Mouse (Mus musculus) lung, embryonic 14.5 days (tissue): ENCODE data around the gene CT030661.1. TPM values are rescaled to one million over a fixed set of nuclear protein-coding genes. Genes with fewer than 3 reads are reported as not detected.
"Not testable (repeated sequence)": the region's sequence is repeated elsewhere in the genome, so short reads cannot be mapped to it uniquely, and the experiment has no call there.

Source experiments
- ATAC-seq: fragments of 200-750 bp; cut with Nextera tagmentation; 2 replicates; pipeline ENCODE4 v1.8.0; 2017; ENCODE audit warnings: mild to moderate bottlenecking, moderate TSS enrichment, moderate library complexity; ENCODE audit not compliant: insufficient read depth
- DNase-seq: peaks from one replicate; pipeline ENCODE4 v3.0.0-alpha.2; 2015
- H3K27ac ChIP-seq: fragments of 300-500 bp; sonication (generic); 2 replicates; pipeline ENCODE4 v1.5.1; 2014; ENCODE audit warnings: low read depth, mild to moderate bottlenecking, moderate library complexity
- H3K27me3 ChIP-seq: fragments of 300-500 bp; sonication (generic); 2 replicates; pipeline ENCODE4 v1.6.1; 2014; ENCODE audit warnings: low read length, control low read depth; ENCODE audit not compliant: insufficient read depth
- H3K36me3 ChIP-seq: fragments of 300-500 bp; sonication (generic); 2 replicates; pipeline ENCODE4 v1.6.1; 2014; ENCODE audit warnings: control low read depth; ENCODE audit not compliant: insufficient read depth
- H3K4me1 ChIP-seq: fragments of 300-500 bp; sonication (generic); 2 replicates; pipeline ENCODE4 v1.6.1; 2014; ENCODE audit warnings: antibody characterized with exemption, control low read depth; ENCODE audit not compliant: insufficient read depth
- H3K4me2 ChIP-seq: fragments of 300-500 bp; sonication (generic); 2 replicates; pipeline ENCODE4 v1.6.1; 2014; ENCODE audit warnings: mild to moderate bottlenecking
- H3K4me3 ChIP-seq: fragments of 300-500 bp; sonication (generic); 2 replicates; pipeline ENCODE4 v1.5.1; 2014; ENCODE audit warnings: low read depth, low read length
- H3K9ac ChIP-seq: fragments of 300-500 bp; sonication (generic); 2 replicates; pipeline ENCODE4 v1.6.1; 2014
- H3K9me3 ChIP-seq: fragments of 300-500 bp; sonication (generic); 2 replicates; pipeline ENCODE4 v1.6.1; 2016; ENCODE audit warnings: low read depth, low read length, control low read depth
- CTCF ChIP-seq: IDR thresholded peaks from 2 replicates; pipeline ENCODE4 v1.5.1; 2016; ENCODE audit warnings: antibody characterized with exemption, low read depth
- WGBS: fragments of 180-500 bp; shearing (Covaris S2); extraction: QIAGEN DNeasy Blood & Tissue Kit; methylation state at CpG from one replicate; pipeline ENCODE4 v1.1.7; 2014; 5-methylcytosine and 5-hydroxymethylcytosine counted together
- polyA plus RNA-seq: library from polyadenylated mRNA; unstranded; fragments of >200 nt; fragmentation: Nextera tagmentation; extraction: Ambion mirVana; gene quantifications from 2 replicates; pipeline ENCODE4 v1.2.1, GENCODE M21; 2014

The CT030661.1 gene
- 12.6 and 14.3 TPM in 2 replicates for polyA plus RNA-seq

DNA sequence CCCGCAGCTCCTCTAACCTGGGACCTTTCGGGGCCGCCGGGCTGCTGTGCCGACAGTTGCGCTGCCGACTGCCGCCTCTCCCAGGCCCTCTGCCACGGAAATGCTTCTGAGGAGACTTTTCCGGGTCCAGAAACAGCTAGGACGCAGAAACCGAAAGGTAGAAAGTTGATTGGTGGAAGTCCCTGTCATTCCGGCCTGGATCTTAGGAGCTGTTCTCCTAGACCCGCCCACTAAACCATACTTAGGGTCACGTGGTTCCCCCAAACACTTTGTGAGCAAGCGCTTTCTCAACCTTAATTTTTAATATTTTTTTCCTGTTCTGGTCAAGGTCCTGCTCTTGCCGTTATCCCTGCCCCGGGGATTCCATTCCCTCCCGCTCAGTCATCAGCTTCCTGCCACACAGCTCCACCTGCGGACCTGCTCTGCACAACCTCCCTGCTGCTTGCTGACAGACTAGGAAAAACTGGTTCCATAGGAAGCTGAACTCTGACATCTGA is at the start of gene CT030661.1:
TSS of gene CT030661.1 (minus strand) at position 108 of the 497 bp plus-strand sequence.
- Histone ChIP-seq H3K4me2 (peak within 1 kb of the TSS; percentile 58), H3K9ac (peak within 1 kb of the TSS; percentile 59), H3K4me3 (peak within 1 kb of the TSS; percentile 57), H3K27ac (peak within 1 kb of the TSS; percentile 70; the same call in 1 of the 2 replicates)
- peak; percentile 99 for DNase-seq
- under 1% methylated on average over 20 of the region's 20 CpGs for WGBS
- H3K9me3 ChIP-seq, H3K27me3 ChIP-seq, H3K4me1 ChIP-seq, H3K36me3 ChIP-seq: not testable (repeated sequence)
- peak; percentile 14; the same call in 1 of the 2 replicates for TF ChIP-seq CTCF
- ATAC-seq = peak; percentile 100

DNA sequence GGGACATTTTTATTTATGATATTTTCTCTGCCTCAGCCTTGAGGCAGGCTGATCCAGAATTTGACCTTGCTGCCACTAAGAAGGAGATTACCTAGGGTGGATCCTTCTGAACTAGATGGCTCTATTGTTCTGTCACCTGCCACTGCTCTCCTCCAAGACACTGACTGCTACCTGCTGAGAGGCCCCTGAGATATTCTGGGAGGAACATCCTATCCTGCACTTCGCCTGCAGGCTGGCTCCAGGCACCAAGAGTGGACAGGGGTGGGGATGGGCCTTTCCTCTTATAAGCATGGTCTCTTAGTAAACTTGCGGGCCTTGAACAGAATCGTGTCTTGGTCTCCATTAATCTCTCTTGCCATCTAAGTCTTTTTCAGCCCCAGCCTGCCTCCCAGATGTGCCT is 49.3 kb upstream of the CT030661.1 start:
- no peak overlapping the region for H3K4me3 ChIP-seq
- H3K4me1 ChIP-seq = no peaks in the 10 kb centered on the region; the same call in 1 of the 2 replicates
- H3K9ac ChIP-seq = no peak overlapping the region
- no peaks in the 10 kb centered on the region for H3K27me3 ChIP-seq
- no peak overlapping the region for H3K4me2 ChIP-seq
- H3K9me3 ChIP-seq = peaks cover 3% of the 10 kb centered on the region; the same call in 1 of the 2 replicates
- H3K36me3 ChIP-seq = 0 out of 2 replicates have a peak, but pooled peaks cover 4% of the 10 kb centered on the region
- DNase-seq (no peak), ATAC-seq (no peak)
- TF ChIP-seq CTCF = no peak
- H3K27ac ChIP-seq = no peak overlapping the region
- WGBS = 90% methylated on average over 3 of the region's 3 CpGs

DNA sequence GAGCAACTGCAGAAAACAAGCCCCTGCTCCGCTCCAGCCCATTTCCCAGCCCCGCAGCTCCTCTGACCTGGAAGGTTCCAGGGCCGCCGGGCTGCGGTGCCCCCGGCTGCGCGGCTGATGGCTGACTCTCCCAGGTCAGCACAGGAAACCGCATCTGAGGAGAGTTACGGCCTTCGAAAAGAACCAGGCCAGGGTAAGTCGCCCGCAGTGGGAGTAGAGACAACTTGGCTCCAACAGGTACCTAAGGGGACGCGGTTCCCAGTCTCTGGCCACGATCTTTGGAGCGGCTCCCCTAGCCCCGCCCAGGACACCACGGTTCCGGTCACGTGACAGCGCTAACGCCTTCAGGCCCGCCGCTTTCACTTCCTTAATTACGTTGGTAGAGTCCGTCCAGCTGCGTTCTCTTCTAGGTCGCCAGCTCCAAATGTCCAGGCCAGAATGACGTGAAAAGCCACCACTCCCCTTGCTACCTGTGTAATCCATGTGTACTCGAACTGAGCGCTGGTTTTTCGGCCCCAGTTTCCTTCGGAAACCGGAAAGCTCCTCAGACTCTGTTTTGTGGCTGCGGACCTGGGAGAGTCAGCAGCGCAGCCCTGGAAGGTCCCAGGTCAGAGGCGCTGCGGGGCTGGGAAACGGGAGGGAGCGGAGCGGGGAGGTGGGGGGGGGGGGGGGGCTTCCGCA is 46.6 kb upstream of the CT030661.1 start, which contains the start of the genes Zfp944 and Zfp758:
TSS of gene Zfp944 (minus strand) at position 300 of the 681 bp plus-strand sequence.
TSS of gene Zfp758 (plus strand) at position 353 of the 681 bp plus-strand sequence.
- ATAC-seq = peak; percentile 98
- H3K4me2 ChIP-seq = peak within 1 kb of the TSS; percentile 59
- not testable (repeated sequence) for H3K36me3 ChIP-seq, H3K4me1 ChIP-seq, H3K27me3 ChIP-seq, H3K9me3 ChIP-seq
- peak within 1 kb of the TSS; percentile 55 for H3K9ac ChIP-seq
- peak within 1 kb of the TSS; percentile 84 for H3K27ac ChIP-seq
- WGBS = under 1% methylated on average over 28 of the region's 43 CpGs
- peak; percentile 66 for DNase-seq
- H3K4me3 ChIP-seq = peak within 1 kb of the TSS; percentile 51

DNA sequence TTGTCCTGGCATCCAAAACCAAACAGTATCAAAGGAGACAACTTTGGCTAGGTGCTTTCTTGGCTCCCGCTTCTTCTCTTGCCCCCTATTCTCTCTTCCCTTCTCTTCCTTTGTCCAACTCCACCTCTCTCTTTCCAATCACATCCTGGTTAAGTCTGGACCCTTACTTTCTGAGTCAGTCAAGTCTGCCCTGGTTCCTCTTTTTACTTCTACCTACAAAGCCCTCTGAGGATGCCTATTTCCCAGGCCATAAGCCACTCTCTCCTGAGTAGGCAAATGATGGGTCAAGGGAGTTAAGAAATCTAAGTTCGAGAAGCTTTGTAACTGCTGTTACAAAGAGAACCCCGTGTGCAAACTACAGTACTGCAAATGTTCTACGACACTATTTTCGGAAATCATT is 45.9 kb upstream of the CT030661.1 start:
- no peaks in the 10 kb centered on the region for H3K27me3 ChIP-seq
- H3K9ac ChIP-seq = peak overlapping the region; percentile 52
- no peak for TF ChIP-seq CTCF
- H3K4me1 ChIP-seq = no peaks in the 10 kb centered on the region; the same call in 1 of the 2 replicates
- H3K4me3 ChIP-seq = peak overlapping the region; percentile 51
- 27% methylated on average over 5 of the region's 5 CpGs for WGBS
- DNase-seq = peak; percentile 9
- no peak overlapping the region for H3K27ac ChIP-seq
- no peak for ATAC-seq
- peak overlapping the region; percentile 59 for H3K4me2 ChIP-seq
- H3K36me3 ChIP-seq = peaks cover 8% of the 10 kb centered on the region; the same call in 1 of the 2 replicates
- peaks cover 3% of the 10 kb centered on the region; the same call in 1 of the 2 replicates for H3K9me3 ChIP-seq

DNA sequence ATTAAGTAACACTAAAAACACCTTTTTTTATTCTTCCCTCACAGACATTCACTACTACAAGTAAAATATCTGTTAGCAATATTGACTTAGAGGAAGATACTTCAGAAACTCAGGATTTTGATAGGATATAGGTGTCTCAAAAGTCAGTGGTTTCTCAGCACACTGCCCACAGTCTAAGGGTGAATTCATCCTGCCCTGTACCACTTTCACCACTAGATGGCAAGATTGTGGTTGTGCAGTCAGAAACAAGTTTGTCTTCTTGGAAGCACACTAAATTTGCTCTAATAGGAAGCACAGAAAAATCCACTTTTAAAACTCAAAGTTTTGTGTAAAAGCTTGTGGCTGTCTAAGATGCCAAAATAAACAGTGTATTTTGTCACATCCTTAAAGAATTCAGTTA is 38.2 kb upstream of the CT030661.1 start:
- Histone ChIP-seq H3K36me3 (peaks cover 7% of the 10 kb centered on the region; the same call in 1 of the 2 replicates), H3K27ac (no peak overlapping the region), H3K9me3 (no peaks in the 10 kb centered on the region), H3K9ac (no peak overlapping the region), H3K4me2 (no peak overlapping the region), H3K4me1 (no peaks in the 10 kb centered on the region), H3K27me3 (no peaks in the 10 kb centered on the region), H3K4me3 (no peak overlapping the region)
- peak; percentile 73 for DNase-seq
- ATAC-seq = peak; percentile 69
- peak; percentile 77 for TF ChIP-seq CTCF

DNA sequence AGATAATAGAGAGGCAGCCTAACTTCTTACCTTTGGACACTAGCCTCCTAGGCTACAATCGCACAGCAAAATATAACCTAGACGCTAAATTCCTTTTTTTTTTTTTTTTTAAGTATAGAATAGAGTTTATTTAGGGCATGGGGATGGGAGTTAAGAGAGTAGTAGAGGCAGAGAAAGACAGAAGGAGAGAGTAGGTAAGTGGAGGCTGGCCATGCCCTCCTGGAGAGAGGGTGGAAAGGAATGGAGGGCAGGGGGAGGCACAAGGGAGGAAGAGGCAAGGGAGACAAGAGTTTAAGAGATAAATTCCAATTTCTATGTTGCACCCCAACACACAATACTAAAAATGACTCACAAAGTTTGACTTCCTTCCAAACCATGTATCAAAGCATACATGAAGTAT is 610 bp upstream of the CT030661.1 start:
- WGBS = 13% methylated on average over 2 of the region's 2 CpGs
- H3K9me3 ChIP-seq, H3K27me3 ChIP-seq, H3K27ac ChIP-seq, DNase-seq, H3K4me1 ChIP-seq, H3K36me3 ChIP-seq: not testable (repeated sequence)
- ATAC-seq = 0 out of 2 replicates have a peak, but pooled peaks have one; percentile 2
- Histone ChIP-seq H3K9ac (0 out of 2 replicates have a peak overlapping the region, but pooled peaks have one; percentile 26), H3K4me2 (peak overlapping the region; percentile 58), H3K4me3 (peak overlapping the region; percentile 57)

DNA sequence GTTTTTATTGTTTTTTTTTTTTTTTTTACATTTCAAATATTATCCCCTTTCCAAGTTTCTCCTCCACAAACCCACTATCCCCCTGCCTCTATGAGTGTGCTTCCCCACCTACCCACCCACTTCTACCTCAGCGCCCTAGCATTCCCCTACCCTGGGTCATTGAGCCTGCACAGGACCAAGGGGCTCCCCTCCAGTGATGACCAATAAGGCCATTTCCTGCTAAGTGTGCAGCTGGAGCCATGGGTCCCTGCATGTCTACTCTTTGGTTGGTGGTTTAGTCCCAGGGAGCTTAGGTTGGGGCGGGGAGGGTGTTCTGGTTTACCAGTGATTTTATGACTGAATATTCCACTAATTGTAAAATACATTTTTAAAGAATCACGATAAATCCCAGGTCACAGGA is 418 bp downstream of the CT030661.1 start:
- not testable (repeated sequence) for DNase-seq, H3K36me3 ChIP-seq, H3K27me3 ChIP-seq, H3K9me3 ChIP-seq, H3K4me1 ChIP-seq
- ATAC-seq = peak; percentile 86
- Histone ChIP-seq H3K9ac (peak overlapping the region; percentile 59), H3K4me3 (peak overlapping the region; percentile 57), H3K4me2 (peak overlapping the region; percentile 56), H3K27ac (0 out of 2 replicates have a peak overlapping the region, but pooled peaks have one; percentile 70)
- 0% methylated on average over 3 of the region's 3 CpGs for WGBS

Other genes with a start within 250 kb of the CT030661.1 start
- 2.9 and 3.1 TPM in 2 replicates for gene Zfp947, start 148.6 kb downstream of the CT030661.1 start, polyA plus RNA-seq
- gene Zfp994, start 89.2 kb downstream of the CT030661.1 start, polyA plus RNA-seq = 2.5 and 3.1 TPM in 2 replicates
- 12.7 and 12.9 TPM in 2 replicates for gene Zfp944, start 46.6 kb upstream of the CT030661.1 start, polyA plus RNA-seq
- gene Zfp758, start 46.6 kb upstream of the CT030661.1 start, polyA plus RNA-seq = 8.0 and 9.5 TPM in 2 replicates
- 15.3 and 16.1 TPM in 2 replicates for gene Zfp946, start 109.4 kb upstream of the CT030661.1 start, polyA plus RNA-seq